Mouse (Mus musculus): ENCODE results near the gene Mrpl36.

DNA sequence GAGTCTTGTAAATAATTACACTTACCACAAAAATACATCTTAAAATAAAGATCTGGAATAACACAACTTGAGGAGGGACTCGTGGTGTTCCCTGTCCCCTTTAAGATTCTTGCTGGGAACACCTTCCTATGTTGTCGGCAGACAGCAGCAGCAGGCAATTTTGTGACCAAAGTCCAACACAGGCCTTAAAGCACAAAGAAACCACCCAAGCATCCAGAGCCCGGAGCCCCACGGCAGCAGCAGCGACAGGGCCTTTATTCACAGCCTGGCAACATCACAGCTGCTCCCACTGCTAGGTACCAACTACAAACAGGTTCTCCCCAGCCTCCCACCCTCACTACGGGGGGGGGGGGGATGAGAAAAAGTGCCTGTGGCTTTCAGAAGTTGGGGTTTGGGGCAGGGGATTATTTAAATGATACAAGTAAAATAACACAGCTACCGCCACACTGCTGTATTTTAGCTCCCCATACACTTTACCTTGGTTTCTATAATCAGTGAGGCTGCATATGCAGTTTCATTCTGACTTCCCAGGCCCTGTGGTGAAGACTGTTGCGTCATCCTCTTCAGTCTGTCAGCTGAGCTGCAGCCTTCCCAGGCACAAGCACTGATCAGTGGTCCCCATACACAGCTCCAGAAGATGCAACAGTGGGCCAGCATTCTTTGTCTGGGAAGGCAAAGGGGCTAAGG, 22.8 kb upstream of the Mrpl36 start:
- TF ChIP-seq CTCF (IDR thresholded peaks at IDR 0.05; ENCODE audit: extremely low read depth, insufficient read depth, low read length) (no peak), POLR2A (IDR thresholded peaks at IDR 0.05; ENCODE audit: extremely low read depth, insufficient read depth, low read length) (no peak)
